Mouse (Mus musculus): Measurements from ENCODE around the gene Tgfbr2. TPM values are rescaled to one million over a fixed set of nuclear protein-coding genes. Genes with fewer than 3 reads are reported as not detected.
A peak's percentile ranks its signal among the peaks of the same experiment; 100 is the strongest.

Tgfbr2 gene
- polyA plus RNA-seq, 1 experiment from 2014 or later = 39.4 TPM

DNA sequence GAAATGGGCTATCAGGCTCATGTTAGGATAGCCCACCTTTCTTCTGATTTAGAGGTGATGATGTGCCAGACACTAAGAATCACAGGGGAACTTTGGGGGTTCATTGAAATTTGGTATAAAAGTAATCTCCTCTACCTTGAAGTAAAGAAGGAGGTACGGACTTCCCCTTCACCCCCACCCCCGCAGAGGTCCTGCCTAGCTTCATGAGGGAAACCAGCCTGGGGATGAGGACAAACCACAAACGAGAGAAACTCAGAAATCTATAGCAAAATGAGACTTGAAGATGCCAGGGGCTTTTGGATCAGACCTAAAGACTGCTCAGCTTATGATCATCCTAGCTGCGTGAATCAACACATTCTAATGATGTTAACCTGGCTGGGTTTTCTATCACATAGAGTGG is 14.7 kb upstream of the Tgfbr2 start:
- H3K9me3 ChIP-seq (ENCODE audit: control insufficient read depth, low read length) = no peaks in the 10 kb centered on the region
- 88% methylated on average over 4 of the region's 4 CpGs for WGBS
- H3K4me2 ChIP-seq (ENCODE audit: low read length) = no peak overlapping the region
- no peak overlapping the region for H3K4me3 ChIP-seq (ENCODE audit: low read depth, low read length)
- no peak overlapping the region for H3K27ac ChIP-seq (ENCODE audit: low read depth)
- H3K4me1 ChIP-seq (replicated peaks; ENCODE audit: control insufficient read depth, insufficient read depth, low read length) = no peaks in the 10 kb centered on the region
- H3K27me3 ChIP-seq (replicated peaks; ENCODE audit: control insufficient read depth, insufficient read depth, low read length) = no peaks in the 10 kb centered on the region
- DNase-seq (ENCODE audit: low spot score) (no peak), ATAC-seq (replicated peaks; ENCODE audit: low FRiP score, low TSS enrichment, low read depth) (no peak)
- no peak overlapping the region for H3K9ac ChIP-seq (ENCODE audit: low read length)
- H3K36me3 ChIP-seq (ENCODE audit: control insufficient read depth, insufficient read depth, low read length) = no peaks in the 10 kb centered on the region

DNA sequence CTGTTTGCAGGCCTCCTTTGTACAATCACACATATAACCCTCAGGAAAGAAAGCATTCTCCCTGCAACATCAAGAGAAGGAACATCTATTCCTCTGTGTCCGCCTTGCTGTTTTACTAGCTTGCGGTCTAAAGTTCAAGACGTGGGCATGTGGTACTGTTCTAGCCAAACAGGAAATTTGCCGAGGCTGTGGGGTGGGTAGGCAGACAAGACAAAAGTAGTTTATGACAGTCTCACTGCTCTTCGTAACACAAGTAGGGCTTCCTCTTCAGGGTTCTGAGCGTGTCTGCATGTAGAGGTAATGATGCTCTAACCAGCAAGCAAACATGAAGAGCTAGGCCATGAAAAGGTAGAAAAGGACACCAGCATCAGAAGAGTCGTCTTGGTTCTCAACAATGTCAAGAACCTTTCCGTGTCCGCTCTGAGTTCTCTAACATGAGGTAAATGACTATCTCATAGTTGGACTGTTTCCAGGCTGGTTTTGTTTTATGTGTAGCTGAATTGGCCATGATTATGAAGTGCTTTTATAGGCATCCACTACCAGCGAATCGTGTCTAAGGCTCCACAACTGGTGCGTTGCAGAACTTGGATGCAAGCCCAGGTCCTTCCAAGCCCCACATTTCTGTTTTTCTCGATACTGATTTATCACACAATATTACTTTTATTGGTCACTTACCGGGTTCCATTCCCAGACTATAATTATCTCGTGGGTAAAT is 13.9 kb upstream of the Tgfbr2 start:
- no peak overlapping the region for H3K4me3 ChIP-seq (ENCODE audit: low read depth, low read length)
- ATAC-seq (replicated peaks; ENCODE audit: low FRiP score, low TSS enrichment, low read depth) (no peak), DNase-seq (ENCODE audit: low spot score) (no peak)
- no peaks in the 10 kb centered on the region for H3K9me3 ChIP-seq (ENCODE audit: control insufficient read depth, low read length)
- 67% methylated on average over 15 of the region's 15 CpGs for WGBS
- no peak overlapping the region for H3K4me2 ChIP-seq (ENCODE audit: low read length)
- no peak overlapping the region for H3K9ac ChIP-seq (ENCODE audit: low read length)
- H3K4me1 ChIP-seq (replicated peaks; ENCODE audit: control insufficient read depth, insufficient read depth, low read length) = no peaks in the 10 kb centered on the region
- no peak overlapping the region for H3K27ac ChIP-seq (ENCODE audit: low read depth)
- no peaks in the 10 kb centered on the region for H3K36me3 ChIP-seq (ENCODE audit: control insufficient read depth, insufficient read depth, low read length)
- H3K27me3 ChIP-seq (replicated peaks; ENCODE audit: control insufficient read depth, insufficient read depth, low read length) = no peaks in the 10 kb centered on the region

DNA sequence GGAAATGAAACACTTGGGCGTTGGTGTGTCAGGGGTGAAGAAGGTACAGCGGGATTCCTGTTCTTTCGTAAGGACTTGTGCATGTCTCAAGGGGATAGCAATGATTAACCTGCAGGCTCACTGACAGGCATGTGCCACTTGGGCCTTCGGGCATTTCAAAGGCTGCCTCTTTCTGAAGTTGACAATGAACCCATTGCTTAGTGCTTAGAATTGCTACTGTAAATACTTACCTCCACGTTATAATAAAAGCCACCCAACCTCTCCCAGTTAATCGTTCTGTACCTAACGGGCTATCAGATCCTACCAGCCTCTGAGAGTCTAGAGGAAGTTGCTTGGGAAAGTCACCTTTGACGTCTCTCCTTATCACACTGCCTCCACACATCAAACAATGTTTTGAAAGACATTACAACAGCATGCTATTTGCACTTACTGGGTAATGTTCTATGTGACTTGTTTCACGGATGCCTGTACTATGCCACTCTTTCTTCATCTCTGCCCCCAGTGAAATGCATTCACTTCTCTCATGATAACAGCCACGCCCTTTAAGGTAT is 12.1 kb upstream of the Tgfbr2 start:
- no peaks in the 10 kb centered on the region for H3K27me3 ChIP-seq (replicated peaks; ENCODE audit: control insufficient read depth, insufficient read depth, low read length)
- ATAC-seq (replicated peaks; ENCODE audit: low FRiP score, low TSS enrichment, low read depth) (peak; percentile 28; the same call in 1 of the 2 replicates), DNase-seq (ENCODE audit: low spot score) (no peak)
- H3K9ac ChIP-seq (ENCODE audit: low read length) = no peak overlapping the region
- no peak overlapping the region for H3K4me3 ChIP-seq (ENCODE audit: low read depth, low read length)
- no peak overlapping the region for H3K27ac ChIP-seq (ENCODE audit: low read depth)
- no peak overlapping the region for H3K4me2 ChIP-seq (ENCODE audit: low read length)
- H3K4me1 ChIP-seq (replicated peaks; ENCODE audit: control insufficient read depth, insufficient read depth, low read length) = no peaks in the 10 kb centered on the region
- H3K9me3 ChIP-seq (ENCODE audit: control insufficient read depth, low read length) = no peaks in the 10 kb centered on the region
- no peaks in the 10 kb centered on the region for H3K36me3 ChIP-seq (ENCODE audit: control insufficient read depth, insufficient read depth, low read length)
- 71% methylated on average over 10 of the region's 10 CpGs for WGBS

DNA sequence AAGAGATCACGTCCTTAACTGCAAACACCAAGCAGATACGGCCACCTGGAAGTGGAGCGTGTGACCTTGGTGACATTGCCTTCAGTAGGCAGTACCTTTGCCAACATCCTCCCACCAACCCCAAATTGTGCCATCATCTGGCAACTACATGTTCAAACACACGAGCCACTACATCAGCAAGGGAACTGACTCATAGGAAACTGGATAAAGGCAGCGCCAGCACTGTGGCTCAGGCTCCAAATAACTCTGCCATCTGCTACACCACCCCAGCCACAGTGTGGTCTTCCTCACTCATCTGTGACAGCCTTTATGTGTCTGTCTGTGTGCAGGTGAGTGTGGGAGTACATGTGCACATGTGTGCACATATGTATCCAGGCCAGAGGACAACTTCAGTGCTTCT is 9.7 kb upstream of the Tgfbr2 start:
- 95% methylated on average over 5 of the region's 5 CpGs for WGBS
- no peaks in the 10 kb centered on the region for H3K4me1 ChIP-seq (replicated peaks; ENCODE audit: control insufficient read depth, insufficient read depth, low read length)
- H3K36me3 ChIP-seq (ENCODE audit: control insufficient read depth, insufficient read depth, low read length) = no peaks in the 10 kb centered on the region
- no peak for ATAC-seq (replicated peaks; ENCODE audit: low FRiP score, low TSS enrichment, low read depth)
- H3K27me3 ChIP-seq (replicated peaks; ENCODE audit: control insufficient read depth, insufficient read depth, low read length) = no peaks in the 10 kb centered on the region
- H3K9me3 ChIP-seq (ENCODE audit: control insufficient read depth, low read length) = no peaks in the 10 kb centered on the region
- H3K9ac ChIP-seq (ENCODE audit: low read length) = no peak overlapping the region
- H3K4me3 ChIP-seq (ENCODE audit: low read depth, low read length) = no peak overlapping the region
- no peak overlapping the region for H3K27ac ChIP-seq (ENCODE audit: low read depth)
- no peak overlapping the region for H3K4me2 ChIP-seq (ENCODE audit: low read length)
- DNase-seq (ENCODE audit: low spot score) = no peak

DNA sequence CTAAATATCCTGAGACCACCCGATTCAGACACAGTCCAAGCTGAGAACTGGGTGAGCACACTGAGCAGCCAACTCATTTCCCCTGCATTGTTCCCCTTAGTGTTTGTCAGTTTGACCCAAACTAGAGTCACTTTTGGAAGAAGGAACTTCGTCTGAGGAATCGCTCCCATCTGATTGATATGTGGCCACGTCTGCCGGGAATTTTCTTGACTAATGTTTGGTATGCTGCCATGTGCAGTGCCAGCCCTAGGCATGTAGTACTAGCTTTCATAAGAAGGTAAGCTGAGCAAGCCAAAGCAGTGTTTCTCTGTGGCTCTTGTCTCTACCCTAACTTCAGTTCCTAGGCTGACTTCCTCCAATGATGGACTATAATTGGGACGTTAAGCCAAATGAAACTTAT is 7.9 kb upstream of the Tgfbr2 start:
- Histone ChIP-seq H3K9me3 (ENCODE audit: control insufficient read depth, low read length) (no peaks in the 10 kb centered on the region), H3K4me1 (replicated peaks; ENCODE audit: control insufficient read depth, insufficient read depth, low read length) (no peaks in the 10 kb centered on the region), H3K4me3 (ENCODE audit: low read depth, low read length) (no peak overlapping the region), H3K27ac (ENCODE audit: low read depth) (no peak overlapping the region), H3K27me3 (replicated peaks; ENCODE audit: control insufficient read depth, insufficient read depth, low read length) (no peaks in the 10 kb centered on the region), H3K9ac (ENCODE audit: low read length) (no peak overlapping the region), H3K4me2 (ENCODE audit: low read length) (no peak overlapping the region), H3K36me3 (ENCODE audit: control insufficient read depth, insufficient read depth, low read length) (no peaks in the 10 kb centered on the region)
- 91% methylated on average over 6 of the region's 6 CpGs for WGBS
- DNase-seq (ENCODE audit: low spot score) = no peak
- ATAC-seq (replicated peaks; ENCODE audit: low FRiP score, low TSS enrichment, low read depth) = no peak

DNA sequence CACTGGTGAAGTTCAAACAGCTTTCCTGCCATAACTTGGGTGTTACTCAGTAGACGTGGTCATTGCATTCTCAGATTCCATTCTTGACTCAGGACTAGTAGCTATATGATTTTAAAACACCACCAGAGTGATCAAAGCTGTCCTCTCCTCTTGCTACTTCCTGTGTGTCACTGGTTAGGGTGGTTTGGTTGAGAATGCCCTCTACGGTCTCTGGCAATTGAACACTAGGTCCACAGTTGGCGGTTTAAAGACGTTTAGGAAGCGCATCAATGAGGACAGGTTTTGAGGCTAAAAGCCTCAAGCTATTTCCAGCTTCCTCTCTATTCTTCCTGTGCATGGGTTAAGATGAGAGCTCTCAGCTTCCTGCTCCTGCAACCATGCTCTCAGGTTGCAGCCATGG is 6.4 kb upstream of the Tgfbr2 start:
- H3K9ac ChIP-seq (ENCODE audit: low read length) = no peak overlapping the region
- ATAC-seq (replicated peaks; ENCODE audit: low FRiP score, low TSS enrichment, low read depth) = no peak
- no peaks in the 10 kb centered on the region for H3K9me3 ChIP-seq (ENCODE audit: control insufficient read depth, low read length)
- no peak overlapping the region for H3K4me3 ChIP-seq (ENCODE audit: low read depth, low read length)
- H3K27ac ChIP-seq (ENCODE audit: low read depth) = no peak overlapping the region
- no peaks in the 10 kb centered on the region for H3K27me3 ChIP-seq (replicated peaks; ENCODE audit: control insufficient read depth, insufficient read depth, low read length)
- DNase-seq (ENCODE audit: low spot score) = no peak
- H3K4me2 ChIP-seq (ENCODE audit: low read length) = no peak overlapping the region
- 94% methylated on average over 5 of the region's 5 CpGs for whole genome bisulfite sequencing
- no peaks in the 10 kb centered on the region for H3K36me3 ChIP-seq (ENCODE audit: control insufficient read depth, insufficient read depth, low read length)
- no peaks in the 10 kb centered on the region for H3K4me1 ChIP-seq (replicated peaks; ENCODE audit: control insufficient read depth, insufficient read depth, low read length)

DNA sequence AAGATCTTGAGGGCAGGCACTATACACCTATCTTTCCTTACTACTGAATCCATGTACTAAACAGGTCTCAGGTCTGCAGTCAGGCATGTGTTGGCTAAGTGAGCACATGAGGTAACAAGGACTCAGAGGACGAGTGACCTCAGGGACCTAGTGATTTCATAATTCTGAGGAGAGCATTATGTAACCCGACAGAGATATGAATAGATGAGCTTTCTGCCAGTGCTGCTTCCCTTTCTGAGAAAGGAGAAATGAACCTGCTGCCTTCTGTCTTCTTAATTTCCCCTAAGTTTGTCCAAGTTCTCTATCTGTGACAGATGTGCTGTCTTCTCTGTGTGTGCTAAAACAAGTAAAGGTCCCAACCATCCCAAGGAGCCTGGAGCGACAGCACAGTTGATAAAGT is 3.0 kb upstream of the Tgfbr2 start:
- no peaks in the 10 kb centered on the region for H3K36me3 ChIP-seq (ENCODE audit: control insufficient read depth, insufficient read depth, low read length)
- peaks cover 7% of the 10 kb centered on the region for H3K4me1 ChIP-seq (replicated peaks; ENCODE audit: control insufficient read depth, insufficient read depth, low read length)
- no peaks in the 10 kb centered on the region for H3K9me3 ChIP-seq (ENCODE audit: control insufficient read depth, low read length)
- WGBS = 78% methylated on average over 3 of the region's 3 CpGs
- ATAC-seq (replicated peaks; ENCODE audit: low FRiP score, low TSS enrichment, low read depth) (no peak), DNase-seq (ENCODE audit: low spot score) (no peak)
- no peak overlapping the region for H3K4me2 ChIP-seq (ENCODE audit: low read length)
- no peaks in the 10 kb centered on the region for H3K27me3 ChIP-seq (replicated peaks; ENCODE audit: control insufficient read depth, insufficient read depth, low read length)
- no peak overlapping the region for H3K4me3 ChIP-seq (ENCODE audit: low read depth, low read length)
- H3K9ac ChIP-seq (ENCODE audit: low read length) = no peak overlapping the region
- H3K27ac ChIP-seq (ENCODE audit: low read depth) = no peak overlapping the region

DNA sequence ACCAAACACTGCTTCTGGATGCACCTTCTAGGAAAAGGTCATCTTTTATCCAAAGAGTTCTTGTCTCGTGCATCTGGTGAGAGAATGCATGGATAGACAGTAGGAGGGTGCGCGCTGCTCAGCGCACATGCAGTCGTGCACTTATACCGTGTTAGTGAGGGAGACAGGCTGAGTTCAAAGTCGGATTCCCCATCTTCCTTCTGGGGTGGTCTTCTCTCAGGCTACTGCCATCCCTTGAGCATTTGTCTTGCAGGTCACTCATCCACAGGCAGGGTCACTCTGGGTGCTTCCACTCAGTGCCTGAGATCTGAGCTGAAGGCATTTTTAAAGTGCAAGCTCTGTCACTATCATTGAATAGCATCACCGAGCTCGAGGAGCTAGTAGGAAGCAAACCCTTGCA is 1.9 kb upstream of the Tgfbr2 start:
- no peaks in the 10 kb centered on the region for H3K27me3 ChIP-seq (replicated peaks; ENCODE audit: control insufficient read depth, insufficient read depth, low read length)
- H3K4me1 ChIP-seq (replicated peaks; ENCODE audit: control insufficient read depth, insufficient read depth, low read length) = peaks cover 17% of the 10 kb centered on the region
- ATAC-seq (replicated peaks; ENCODE audit: low FRiP score, low TSS enrichment, low read depth) (no peak), DNase-seq (ENCODE audit: low spot score) (no peak)
- no peaks in the 10 kb centered on the region for H3K9me3 ChIP-seq (ENCODE audit: control insufficient read depth, low read length)
- no peaks in the 10 kb centered on the region for H3K36me3 ChIP-seq (ENCODE audit: control insufficient read depth, insufficient read depth, low read length)
- WGBS = 86% methylated on average over 9 of the region's 9 CpGs
- H3K27ac ChIP-seq (ENCODE audit: low read depth) = no peak overlapping the region
- H3K4me3 ChIP-seq (ENCODE audit: low read depth, low read length) = no peak overlapping the region
- no peak overlapping the region for H3K4me2 ChIP-seq (ENCODE audit: low read length)
- no peak overlapping the region for H3K9ac ChIP-seq (ENCODE audit: low read length)

DNA sequence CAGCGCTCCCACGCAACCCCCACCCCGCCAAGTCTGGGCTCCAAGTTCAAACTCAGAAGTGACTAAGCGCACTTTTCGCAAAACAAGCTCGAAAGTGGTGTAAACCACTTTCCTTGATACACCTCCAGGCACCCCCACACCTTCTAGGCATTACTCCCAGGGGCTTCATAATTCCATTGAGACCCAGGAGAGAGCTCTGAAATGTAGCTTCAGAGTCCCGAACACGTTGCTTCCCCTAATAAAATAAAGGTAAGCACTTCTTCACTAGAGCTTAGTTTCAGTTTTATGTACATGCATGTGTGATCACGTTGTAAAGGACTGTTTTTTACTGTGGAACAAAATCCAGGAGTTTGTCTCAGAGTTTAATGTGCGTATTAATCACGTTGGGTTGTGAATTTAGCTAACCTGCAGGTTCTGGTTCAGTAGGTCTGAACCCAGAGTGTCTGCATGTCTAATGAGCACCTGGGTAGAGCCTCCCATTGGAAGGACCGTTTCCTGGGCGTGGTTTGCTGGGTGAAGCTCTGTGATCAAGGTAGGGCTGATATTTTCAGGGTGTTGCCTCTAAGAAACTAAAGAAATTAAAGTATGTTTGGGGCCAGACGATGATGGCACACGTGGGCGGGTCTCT is 442 bp upstream of the Tgfbr2 start:
- H3K4me2 ChIP-seq (ENCODE audit: low read length) = peak overlapping the region; percentile 79
- 8% methylated on average over 16 of the region's 16 CpGs for WGBS
- no peaks in the 10 kb centered on the region for H3K9me3 ChIP-seq (ENCODE audit: control insufficient read depth, low read length)
- peak overlapping the region; percentile 98 for H3K27ac ChIP-seq (ENCODE audit: low read depth)
- H3K4me1 ChIP-seq (replicated peaks; ENCODE audit: control insufficient read depth, insufficient read depth, low read length) = peaks cover 32% of the 10 kb centered on the region
- H3K36me3 ChIP-seq (ENCODE audit: control insufficient read depth, insufficient read depth, low read length) = no peaks in the 10 kb centered on the region
- DNase-seq (ENCODE audit: low spot score) (peak; percentile 69), ATAC-seq (replicated peaks; ENCODE audit: low FRiP score, low TSS enrichment, low read depth) (0 out of 2 replicates have a peak, but pooled peaks have one; percentile 28)
- peak overlapping the region; percentile 90 for H3K4me3 ChIP-seq (ENCODE audit: low read depth, low read length)
- peak overlapping the region; percentile 95 for H3K9ac ChIP-seq (ENCODE audit: low read length)
- H3K27me3 ChIP-seq (replicated peaks; ENCODE audit: control insufficient read depth, insufficient read depth, low read length) = no peaks in the 10 kb centered on the region

Measured in intestine, embryonic 14.5 days (tissue).